Mouse (Mus musculus): Measurements from ENCODE around the gene Tcf25. TPM values are rescaled to one million over a fixed set of nuclear protein-coding genes. Genes with fewer than 3 reads are reported as not detected.

Tcf25 gene
- polyA plus RNA-seq, 1 experiment from 2014 or later: 136 TPM

DNA sequence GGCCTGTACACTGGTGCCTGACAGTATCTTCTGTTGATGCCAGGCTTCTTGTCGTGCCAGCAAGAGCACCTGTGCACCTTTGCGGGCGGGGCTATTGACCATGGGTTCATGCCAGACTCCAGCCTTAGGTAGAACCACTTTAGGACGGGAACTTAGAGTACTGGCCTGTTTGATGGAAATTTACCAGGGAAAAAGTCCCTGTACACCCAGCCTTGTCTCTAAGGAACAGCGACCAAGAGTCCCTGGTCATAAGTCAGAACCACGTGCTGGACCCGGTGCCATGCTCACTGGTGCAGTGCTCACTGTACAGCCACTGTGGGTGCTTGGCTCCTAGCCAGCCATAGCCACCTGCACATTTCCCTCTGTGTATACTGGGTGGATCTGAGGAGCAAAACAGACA is 15.5 kb downstream of the Tcf25 start:
- DNase-seq (ENCODE audit: low spot score): no peak
- H3K27me3 ChIP-seq (replicated peaks; ENCODE audit: control insufficient read depth, insufficient read depth, low read length): no peaks in the 10 kb centered on the region
- no peaks in the 10 kb centered on the region for H3K4me1 ChIP-seq (replicated peaks; ENCODE audit: control insufficient read depth, insufficient read depth, low read length)
- peaks cover 68% of the 10 kb centered on the region for H3K36me3 ChIP-seq (ENCODE audit: control insufficient read depth, insufficient read depth, low read length)
- H3K4me2 ChIP-seq: no peak overlapping the region
- no peak overlapping the region for H3K27ac ChIP-seq (ENCODE audit: low read depth, low read length)
- H3K9me3 ChIP-seq (ENCODE audit: control insufficient read depth, low read length): no peaks in the 10 kb centered on the region
- H3K4me3 ChIP-seq (ENCODE audit: low read depth, low read length): no peak overlapping the region
- H3K9ac ChIP-seq (ENCODE audit: low read depth, low read length): no peak overlapping the region
- ATAC-seq (replicated peaks; ENCODE audit: low FRiP score): no peak
- WGBS: 94% methylated on average over 7 of the region's 7 CpGs

DNA sequence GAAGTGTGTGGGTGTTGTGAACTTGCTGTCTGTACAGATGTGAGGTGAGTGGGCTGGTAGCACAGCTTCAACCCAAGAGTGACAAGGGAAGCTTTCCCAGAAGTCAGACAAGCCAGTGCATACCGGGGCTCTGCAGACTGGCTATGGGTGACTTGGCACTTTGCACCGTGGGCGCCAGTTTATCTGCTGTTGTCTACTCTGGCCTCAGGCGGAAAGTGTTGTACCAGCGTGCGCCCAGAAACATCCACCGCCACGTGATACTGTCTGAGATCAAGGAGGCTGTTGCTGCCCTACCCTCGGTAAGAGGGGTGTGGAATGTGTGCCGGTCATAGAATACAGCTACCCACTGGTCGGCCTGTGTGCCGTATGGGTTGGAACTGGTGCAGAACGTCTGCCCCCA is 24.8 kb downstream of the Tcf25 start:
- WGBS: 91% methylated on average over 13 of the region's 13 CpGs
- H3K4me1 ChIP-seq (replicated peaks; ENCODE audit: control insufficient read depth, insufficient read depth, low read length): no peaks in the 10 kb centered on the region
- H3K27me3 ChIP-seq (replicated peaks; ENCODE audit: control insufficient read depth, insufficient read depth, low read length): no peaks in the 10 kb centered on the region
- ATAC-seq (replicated peaks; ENCODE audit: low FRiP score) (no peak), DNase-seq (ENCODE audit: low spot score) (no peak)
- H3K4me3 ChIP-seq (ENCODE audit: low read depth, low read length): no peak overlapping the region
- peaks cover 65% of the 10 kb centered on the region for H3K36me3 ChIP-seq (ENCODE audit: control insufficient read depth, insufficient read depth, low read length)
- no peak overlapping the region for H3K27ac ChIP-seq (ENCODE audit: low read depth, low read length)
- H3K9me3 ChIP-seq (ENCODE audit: control insufficient read depth, low read length): no peaks in the 10 kb centered on the region
- H3K4me2 ChIP-seq: no peak overlapping the region
- H3K9ac ChIP-seq (ENCODE audit: low read depth, low read length): no peak overlapping the region

- DNase-seq (ENCODE audit: low spot score) (no peak), ATAC-seq (replicated peaks; ENCODE audit: low FRiP score) (no peak)
- Histone ChIP-seq H3K4me3 (ENCODE audit: low read depth, low read length) (no peak overlapping the region), H3K27ac (ENCODE audit: low read depth, low read length) (no peak overlapping the region), H3K27me3 (replicated peaks; ENCODE audit: control insufficient read depth, insufficient read depth, low read length) (no peaks in the 10 kb centered on the region), H3K9me3 (ENCODE audit: control insufficient read depth, low read length) (no peaks in the 10 kb centered on the region), H3K36me3 (ENCODE audit: control insufficient read depth, insufficient read depth, low read length) (peaks cover 35% of the 10 kb centered on the region), H3K9ac (ENCODE audit: low read depth, low read length) (no peak overlapping the region), H3K4me2 (no peak overlapping the region), H3K4me1 (replicated peaks; ENCODE audit: control insufficient read depth, insufficient read depth, low read length) (0 out of 2 replicates have a peak, but pooled peaks cover 2% of the 10 kb centered on the region)
- WGBS: 89% methylated on average over 9 of the region's 9 CpGs
Observed at GRCm38 (mm10) chr8:123401936-123402335, 28.4 kb downstream of the Tcf25 start.

DNA sequence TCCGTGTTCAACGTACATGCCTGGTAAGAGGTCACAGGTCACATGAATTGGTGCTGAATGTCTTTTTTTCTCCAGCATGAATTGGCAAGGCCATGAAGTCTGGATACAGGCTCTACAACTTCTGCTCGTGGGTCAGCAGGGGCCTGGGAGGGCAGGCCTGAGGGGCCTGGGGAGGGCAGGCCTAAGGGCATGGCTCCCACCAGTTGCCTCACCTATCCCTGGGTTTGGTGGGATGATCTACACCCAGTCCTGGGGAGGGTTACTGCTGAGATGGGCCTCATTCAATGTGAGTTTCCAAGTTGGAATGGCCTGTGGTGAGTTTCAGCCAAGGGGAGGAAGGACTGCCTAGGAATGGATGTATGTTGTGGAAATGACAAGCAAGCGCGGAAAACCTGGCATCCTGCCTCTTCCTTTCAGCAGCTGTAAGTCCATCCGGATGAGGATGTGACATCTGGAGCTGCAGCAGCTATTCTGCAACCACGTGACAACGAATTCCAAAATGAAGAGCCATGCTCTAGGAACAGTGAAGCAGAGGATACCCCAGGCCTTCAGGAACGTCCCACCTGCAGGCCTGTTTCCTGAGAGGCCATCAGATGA is 29.3 kb downstream of the Tcf25 start:
- 89% methylated on average over 9 of the region's 9 CpGs for WGBS
- H3K27ac ChIP-seq (ENCODE audit: low read depth, low read length): no peak overlapping the region
- ATAC-seq (replicated peaks; ENCODE audit: low FRiP score): no peak
- no peak overlapping the region for H3K4me2 ChIP-seq
- peaks cover 33% of the 10 kb centered on the region for H3K36me3 ChIP-seq (ENCODE audit: control insufficient read depth, insufficient read depth, low read length)
- no peak overlapping the region for H3K9ac ChIP-seq (ENCODE audit: low read depth, low read length)
- H3K27me3 ChIP-seq (replicated peaks; ENCODE audit: control insufficient read depth, insufficient read depth, low read length): peaks cover 7% of the 10 kb centered on the region; the same call in 1 of the 2 replicates
- DNase-seq (ENCODE audit: low spot score): no peak
- no peak overlapping the region for H3K4me3 ChIP-seq (ENCODE audit: low read depth, low read length)
- H3K4me1 ChIP-seq (replicated peaks; ENCODE audit: control insufficient read depth, insufficient read depth, low read length): peaks cover 4% of the 10 kb centered on the region; the same call in 1 of the 2 replicates
- H3K9me3 ChIP-seq (ENCODE audit: control insufficient read depth, low read length): no peaks in the 10 kb centered on the region

DNA sequence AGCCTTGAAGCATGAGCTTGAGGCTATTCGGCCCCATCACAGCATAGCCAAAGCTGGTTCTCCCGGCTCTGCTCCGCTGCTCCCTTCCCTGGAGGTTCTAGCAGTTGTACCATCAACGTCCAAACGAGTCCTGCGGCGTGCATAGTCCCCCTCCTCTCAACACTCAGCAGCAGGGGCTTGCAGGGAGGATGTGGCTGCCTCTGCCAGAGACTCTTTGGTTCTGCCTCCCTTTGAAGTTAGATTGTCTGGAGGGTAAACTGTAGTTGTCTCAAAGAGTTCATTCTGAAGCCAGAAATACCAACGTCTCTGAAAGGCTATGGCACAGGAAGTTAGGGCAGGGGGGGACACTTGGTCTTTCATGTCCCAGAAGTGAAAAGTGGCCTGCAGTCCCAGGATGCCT is 31.0 kb downstream of the Tcf25 start:
- 64% methylated on average over 8 of the region's 8 CpGs for WGBS
- H3K27me3 ChIP-seq (replicated peaks; ENCODE audit: control insufficient read depth, insufficient read depth, low read length): peaks cover 10% of the 10 kb centered on the region; the same call in 1 of the 2 replicates

GRCm38 (mm10) chr8:123406786-123407185 is 33.2 kb downstream of the Tcf25 start, which contains the start of gene Mc1r:
Mc1r (plus strand) TSS chr8:123407107.
- Histone ChIP-seq H3K27me3 (replicated peaks; ENCODE audit: control insufficient read depth, insufficient read depth, low read length) (peaks cover 32% of the 10 kb centered on the region), H3K4me1 (replicated peaks; ENCODE audit: control insufficient read depth, insufficient read depth, low read length) (peaks cover 33% of the 10 kb centered on the region), H3K4me3 (ENCODE audit: low read depth, low read length) (no peak within 1 kb of the TSS), H3K9ac (ENCODE audit: low read depth, low read length) (0 out of 2 replicates have a peak within 1 kb of the TSS, but pooled peaks have one; percentile 10), H3K36me3 (ENCODE audit: control insufficient read depth, insufficient read depth, low read length) (peaks cover 7% of the 10 kb centered on the region), H3K9me3 (ENCODE audit: control insufficient read depth, low read length) (no peaks in the 10 kb centered on the region), H3K4me2 (peak within 1 kb of the TSS; percentile 4; the same call in 1 of the 2 replicates), H3K27ac (ENCODE audit: low read depth, low read length) (no peak within 1 kb of the TSS)
- ATAC-seq (replicated peaks; ENCODE audit: low FRiP score) (no peak), DNase-seq (ENCODE audit: low spot score) (peak; percentile 70)
- WGBS: 9% methylated on average over 4 of the region's 4 CpGs

More for the DNA sequence above, 31.0 kb downstream of the Tcf25 start:
- DNase-seq (ENCODE audit: low spot score) (no peak), ATAC-seq (replicated peaks; ENCODE audit: low FRiP score) (no peak)
- Histone ChIP-seq H3K4me2 (no peak overlapping the region), H3K27ac (ENCODE audit: low read depth, low read length) (no peak overlapping the region), H3K4me1 (replicated peaks; ENCODE audit: control insufficient read depth, insufficient read depth, low read length) (peaks cover 18% of the 10 kb centered on the region), H3K36me3 (ENCODE audit: control insufficient read depth, insufficient read depth, low read length) (peaks cover 16% of the 10 kb centered on the region), H3K4me3 (ENCODE audit: low read depth, low read length) (no peak overlapping the region), H3K9ac (ENCODE audit: low read depth, low read length) (no peak overlapping the region), H3K9me3 (ENCODE audit: control insufficient read depth, low read length) (no peaks in the 10 kb centered on the region)

GRCm38 (mm10) chr8:123407612-123408011 is 34.1 kb downstream of the Tcf25 start:
- WGBS: 81% methylated on average over 13 of the region's 13 CpGs
- DNase-seq (ENCODE audit: low spot score) (no peak), ATAC-seq (replicated peaks; ENCODE audit: low FRiP score) (no peak)
- Histone ChIP-seq H3K36me3 (ENCODE audit: control insufficient read depth, insufficient read depth, low read length) (peaks cover 4% of the 10 kb centered on the region; the same call in 1 of the 2 replicates), H3K27me3 (replicated peaks; ENCODE audit: control insufficient read depth, insufficient read depth, low read length) (peaks cover 40% of the 10 kb centered on the region), H3K4me3 (ENCODE audit: low read depth, low read length) (no peak overlapping the region), H3K4me2 (no peak overlapping the region), H3K4me1 (replicated peaks; ENCODE audit: control insufficient read depth, insufficient read depth, low read length) (peaks cover 40% of the 10 kb centered on the region), H3K9me3 (ENCODE audit: control insufficient read depth, low read length) (no peaks in the 10 kb centered on the region), H3K9ac (ENCODE audit: low read depth, low read length) (no peak overlapping the region), H3K27ac (ENCODE audit: low read depth, low read length) (no peak overlapping the region)

DNA sequence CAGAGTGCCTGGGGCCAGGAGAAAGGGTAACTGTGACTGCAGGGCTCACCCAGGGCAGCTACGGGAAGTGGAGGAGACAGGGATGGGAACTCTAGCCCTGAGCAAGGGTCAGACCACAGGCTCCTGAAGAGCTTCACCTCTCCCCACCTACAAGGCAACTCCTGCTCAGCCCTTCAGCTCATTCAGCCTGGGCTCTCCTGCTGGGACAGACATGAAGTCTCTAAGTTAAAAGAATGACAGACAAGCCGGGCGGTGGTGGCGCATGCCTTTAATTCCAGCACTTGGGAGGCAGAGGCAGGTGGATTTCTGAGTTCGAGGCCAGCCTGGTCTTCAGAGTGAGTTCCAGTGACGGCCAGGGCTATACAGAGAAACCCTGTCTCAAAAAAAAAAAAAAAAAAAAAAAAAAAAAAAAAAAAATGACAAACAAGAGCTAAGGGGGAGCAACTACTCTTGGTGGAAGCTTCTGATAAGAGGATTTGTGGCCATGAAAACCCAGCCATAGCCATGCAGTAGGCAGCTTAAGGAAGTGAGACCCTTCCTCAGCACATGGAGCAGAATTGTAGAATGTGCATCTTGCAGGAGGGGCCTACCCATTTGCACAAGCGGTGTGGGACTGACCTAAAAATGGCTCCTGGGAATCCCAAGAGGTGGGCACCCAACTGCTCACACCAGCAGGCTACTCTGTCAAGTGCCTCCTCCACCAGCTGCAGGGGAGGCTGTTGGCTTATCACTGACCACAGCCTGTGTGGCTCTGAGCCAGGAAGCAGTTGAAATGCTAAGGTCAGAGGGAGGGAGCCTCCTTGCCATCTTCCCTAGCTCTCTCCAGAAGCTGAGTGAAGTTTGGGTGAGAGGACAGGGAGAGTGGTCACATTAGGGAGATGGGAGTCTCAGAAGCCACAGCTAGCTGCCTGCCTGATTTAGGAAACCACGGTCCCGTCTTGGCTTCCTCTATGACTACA is 35.3 kb downstream of the Tcf25 start:
- H3K27ac ChIP-seq (ENCODE audit: low read depth, low read length): peak overlapping the region; percentile 3; the same call in 1 of the 2 replicates
- WGBS: 42% methylated on average over 9 of the region's 9 CpGs
- H3K4me1 ChIP-seq (replicated peaks; ENCODE audit: control insufficient read depth, insufficient read depth, low read length): peaks cover 42% of the 10 kb centered on the region
- H3K9me3 ChIP-seq (ENCODE audit: control insufficient read depth, low read length): no peaks in the 10 kb centered on the region
- peak; percentile 58 for DNase-seq (ENCODE audit: low spot score)
- H3K9ac ChIP-seq (ENCODE audit: low read depth, low read length): no peak overlapping the region
- H3K4me3 ChIP-seq (ENCODE audit: low read depth, low read length): no peak overlapping the region
- peak overlapping the region; percentile 46 for H3K4me2 ChIP-seq
- H3K36me3 ChIP-seq (ENCODE audit: control insufficient read depth, insufficient read depth, low read length): no peaks in the 10 kb centered on the region
- ATAC-seq (replicated peaks; ENCODE audit: low FRiP score): peak; percentile 70
- H3K27me3 ChIP-seq (replicated peaks; ENCODE audit: control insufficient read depth, insufficient read depth, low read length): peaks cover 53% of the 10 kb centered on the region
